Mouse (Mus musculus) cerebellum, adult 8-10 months (tissue): ENCODE measurements around the gene Zdhhc14.

Experiments
- DNase-seq: peaks from one replicate; pipeline ENCODE4 v3.0.0; 2022

The Zdhhc14 gene

GRCm38 (mm10) chr17:5506553-5506952 is 14.2 kb downstream of the Zdhhc14 start:
- DNase-seq, result peak; percentile 40

- no peak for DNase-seq
These were observed 14.6 kb downstream of the Zdhhc14 start for GRCm38 (mm10) chr17:5506988-5507387.

- DNase-seq, result no peak
These were observed 15.7 kb downstream of the Zdhhc14 start for GRCm38 (mm10) chr17:5508030-5508429.

- DNase-seq, result no peak
These were observed 18.2 kb downstream of the Zdhhc14 start for GRCm38 (mm10) chr17:5510564-5510963.

- DNase-seq, result no peak
These were observed 19.4 kb downstream of the Zdhhc14 start for GRCm38 (mm10) chr17:5511724-5512123.

- no peak for DNase-seq
These were observed 27.1 kb downstream of the Zdhhc14 start for GRCm38 (mm10) chr17:5519466-5519865.

- no peak for DNase-seq
These were observed 27.7 kb downstream of the Zdhhc14 start for GRCm38 (mm10) chr17:5519910-5520592.

GRCm38 (mm10) chr17:5521532-5521931 is 29.2 kb downstream of the Zdhhc14 start:
- no peak for DNase-seq

- no peak for DNase-seq
These were observed 37.2 kb downstream of the Zdhhc14 start for GRCm38 (mm10) chr17:5529552-5529951.

GRCm38 (mm10) chr17:5532816-5533215 is 40.5 kb downstream of the Zdhhc14 start:
- no peak for DNase-seq

GRCm38 (mm10) chr17:5535357-5535756 is 43.0 kb downstream of the Zdhhc14 start:
- no peak for DNase-seq

- DNase-seq, result no peak
These were observed 44.1 kb downstream of the Zdhhc14 start for GRCm38 (mm10) chr17:5536259-5537094.

GRCm38 (mm10) chr17:5537095-5537575 is 44.8 kb downstream of the Zdhhc14 start:
- DNase-seq, result no peak

- DNase-seq, result no peak
These were observed 49.8 kb downstream of the Zdhhc14 start for GRCm38 (mm10) chr17:5542177-5542576.

- DNase-seq, result no peak
These were observed 51.7 kb downstream of the Zdhhc14 start for GRCm38 (mm10) chr17:5544065-5544464.

- DNase-seq, result no peak
These were observed 52.7 kb downstream of the Zdhhc14 start for GRCm38 (mm10) chr17:5545065-5545464.

- no peak for DNase-seq
These were observed 56.2 kb downstream of the Zdhhc14 start for GRCm38 (mm10) chr17:5548546-5548945.

GRCm38 (mm10) chr17:5549460-5549859 is 57.1 kb downstream of the Zdhhc14 start:
- DNase-seq, result no peak

- no peak for DNase-seq
These were observed 58.1 kb downstream of the Zdhhc14 start for GRCm38 (mm10) chr17:5550444-5550843.

- DNase-seq, result no peak
These were observed 58.8 kb downstream of the Zdhhc14 start for GRCm38 (mm10) chr17:5551136-5551535.

GRCm38 (mm10) chr17:5552036-5552760 is 59.8 kb downstream of the Zdhhc14 start:
- DNase-seq, result no peak

- peak; percentile 63 for DNase-seq
These were observed 61.2 kb downstream of the Zdhhc14 start for GRCm38 (mm10) chr17:5553556-5553955.

- DNase-seq, result no peak
These were observed 62.2 kb downstream of the Zdhhc14 start for GRCm38 (mm10) chr17:5554573-5554972.
